Mouse (Mus musculus) common myeloid progenitor, adult 5-6 weeks (primary cell): Measurements from ENCODE around the gene Pdlim5. TPM values are rescaled to one million over a fixed set of nuclear protein-coding genes. Genes with fewer than 3 reads are reported as not detected.
"Not testable (repeated sequence)": the region's sequence is repeated elsewhere in the genome, so short reads cannot be mapped to it uniquely, and the experiment has no call there.

Source experiments
- ATAC-seq: replicated peaks from 2 replicates; pipeline ENCODE4 v1.8.0; 2016; ENCODE audit warnings: low read depth, mild to moderate bottlenecking, moderate TSS enrichment, inconsistent platforms; ENCODE audit not compliant: poor library complexity, severe bottlenecking
- total RNA-seq: library from RNA; stranded (forward); fragments of 200-1000, 187-1606 nt; gene quantifications from 2 replicates; pipeline ENCODE4 v1.2.3, GENCODE M21; 2017

Gene Pdlim5
- total RNA-seq, 1 experiment from 2014 or later: 17.2 TPM

DNA sequence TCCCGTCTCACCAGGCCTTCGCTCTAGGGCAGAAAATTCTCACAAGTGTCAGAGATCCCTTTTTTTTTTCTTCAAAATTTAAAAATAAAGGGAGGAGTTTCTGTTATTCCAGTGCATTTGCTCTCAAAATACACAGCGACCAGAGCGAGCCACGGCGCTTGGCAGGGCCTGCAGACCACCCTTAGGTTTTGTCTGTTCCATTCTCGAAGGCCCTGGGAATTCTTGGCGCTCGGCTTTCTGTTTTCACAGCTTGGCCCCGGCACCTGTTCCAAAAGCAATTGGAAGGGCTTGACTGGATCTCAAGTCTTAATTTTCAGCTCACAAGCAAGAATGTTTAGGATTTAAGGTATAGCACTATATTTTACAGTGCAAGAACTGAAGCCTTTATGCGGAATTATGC, 186.4 kb downstream of the Pdlim5 start:
- no peak for ATAC-seq

DNA sequence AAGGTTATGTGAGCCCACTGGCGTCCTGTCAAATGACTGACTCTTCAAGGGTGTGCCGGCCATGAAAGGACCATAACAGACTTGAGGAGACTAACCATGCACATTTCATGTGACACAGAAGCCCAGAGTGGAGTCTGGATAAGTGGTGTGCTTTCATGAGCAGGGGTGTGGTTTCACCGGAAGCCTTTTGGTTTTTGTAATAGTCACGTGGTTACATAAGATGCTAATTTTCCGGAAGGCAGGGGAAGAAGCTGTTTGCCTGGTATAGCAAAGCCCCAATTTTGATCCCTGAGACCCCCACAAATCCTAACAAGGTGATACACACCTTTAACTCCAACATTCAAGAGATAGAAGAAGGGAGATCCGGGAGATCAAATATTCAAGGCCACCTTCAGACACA, 188.0 kb downstream of the Pdlim5 start:
- 0 out of 2 replicates have a peak, but pooled peaks have one; percentile 25 for ATAC-seq

DNA sequence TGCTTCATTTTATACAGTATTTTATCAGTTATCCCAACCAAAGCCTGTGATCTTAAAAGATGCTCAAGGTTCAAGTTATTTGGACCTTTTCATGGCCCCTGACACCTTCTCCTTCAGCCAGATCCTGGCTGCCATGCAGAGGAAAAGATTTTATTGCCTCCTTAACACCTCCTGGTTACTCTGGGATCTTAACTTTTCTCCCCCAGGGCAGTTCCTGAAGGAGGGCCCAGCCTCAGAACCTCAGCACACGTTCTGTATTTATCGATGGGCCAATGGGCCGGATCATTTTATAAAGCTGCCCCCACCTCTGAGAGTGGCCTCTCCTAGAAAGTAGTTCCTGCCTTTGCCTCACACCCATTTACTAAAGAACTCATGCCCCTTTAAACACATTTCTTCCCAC, 189.2 kb downstream of the Pdlim5 start:
- no peak for ATAC-seq

DNA sequence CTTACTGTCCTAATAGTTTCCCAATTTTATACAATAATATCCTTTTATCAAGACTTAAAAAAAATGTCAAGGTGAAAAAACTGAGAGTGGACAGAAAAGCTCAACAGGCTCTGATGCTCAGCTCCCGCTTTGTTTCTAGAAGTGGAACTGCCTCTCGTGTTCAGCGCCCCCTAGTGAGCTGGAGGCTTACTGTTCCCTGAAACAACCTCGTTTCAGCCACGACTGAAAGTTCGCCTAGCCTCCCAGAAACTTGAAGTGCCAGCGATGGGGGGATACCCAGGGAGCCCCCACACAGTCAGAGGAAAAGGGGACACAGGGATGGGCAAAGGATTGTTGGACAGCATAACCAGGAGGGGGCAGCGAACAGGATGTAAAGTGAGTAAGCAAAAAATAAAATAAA, 199.4 kb downstream of the Pdlim5 start:
- ATAC-seq: no peak

DNA sequence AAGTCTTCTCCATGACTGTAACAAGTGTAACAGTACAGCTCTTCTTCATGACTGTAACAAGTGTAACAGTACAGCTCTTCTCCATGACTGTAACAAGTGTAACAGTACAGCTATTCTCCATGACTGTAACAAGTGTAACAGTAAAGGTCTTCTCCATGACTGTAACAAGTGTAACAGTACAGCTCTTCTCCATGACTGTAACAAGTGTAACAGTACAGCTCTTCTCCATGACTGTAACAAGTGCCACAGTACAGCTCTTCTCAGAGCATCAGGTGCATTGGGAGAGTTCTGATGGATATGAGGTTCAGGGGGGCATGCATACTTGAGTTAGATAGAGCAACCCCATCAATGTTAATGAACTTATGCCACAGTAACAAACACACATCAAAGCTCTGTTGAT, 203.9 kb downstream of the Pdlim5 start:
- ATAC-seq: not testable (repeated sequence)

Other genes starting within 250 kb of the Pdlim5 start
- not detected in 2 replicates for gene Bmpr1b, start 226.3 kb downstream of the Pdlim5 start, total RNA-seq
- 8.4 and 10.4 TPM in 2 replicates for gene Gbp5, start 98.3 kb upstream of the Pdlim5 start, total RNA-seq
- gene Gbp7, start 134.6 kb upstream of the Pdlim5 start, total RNA-seq: 38.9 and 39.1 TPM in 2 replicates
- 38.0 and 46.6 TPM in 2 replicates for gene Gbp3, start 164.3 kb upstream of the Pdlim5 start, total RNA-seq
- gene Gbp2b, start 199.2 kb upstream of the Pdlim5 start, total RNA-seq: not detected in 2 replicates
- gene Gbp2, start 224.9 kb upstream of the Pdlim5 start, total RNA-seq: 16.2 and 19.8 TPM in 2 replicates